Mouse (Mus musculus) gastrocnemius, postnatal 4 days (tissue): Measurements from ENCODE around the gene Aste1. TPM values are rescaled to one million over a fixed set of nuclear protein-coding genes. Genes with fewer than 3 reads are reported as not detected.

Experiments used
- total RNA-seq, 2 experiments: library from RNA; stranded (reverse); gene quantifications; 2 replicates each; pipeline ENCODE4 v1.2.3; 2021

The Aste1 gene
- total RNA-seq, 2 experiments from 2014 or later, result 6.2 to 9.1 TPM

Other genes with a start within 250 kb of the Aste1 start
- under 1 TPM in 1 of 2 experiments, not detected in 1; 0.49 TPM for gene Nek11, start 132 bp downstream of the Aste1 start, total RNA-seq
- 10 to 100 TPM; 65.9 to 71.9 TPM for gene Atp2c1, start 131.9 kb downstream of the Aste1 start, total RNA-seq
- gene Pik3r4, start 247.6 kb downstream of the Aste1 start, total RNA-seq, result 10 to 100 TPM; 19.7 to 23.9 TPM